Mouse (Mus musculus) MEL (cell line): ENCODE measurements around the gene Stk11. TPM values are rescaled to one million over a fixed set of nuclear protein-coding genes. Genes with fewer than 3 reads are reported as not detected.

Source experiments
- DNase-seq: peaks from one replicate; pipeline ENCODE4 v3.0.0; 2011; ENCODE audit warnings: low read depth, low spot score
- H3K27ac ChIP-seq: 2 replicates; pipeline ENCODE4 v1.5.1; 2012; ENCODE audit warnings: low read depth, mild to moderate bottlenecking, control low read depth, low read length, moderate library complexity; ENCODE audit not compliant: control insufficient read depth
- H3K27me3 ChIP-seq, 2 experiments: fragments of 150-350 bp in 1 of 2; sonication (generic) in 1 of 2; 2 replicates each; pipeline ENCODE4 v1.6.1; 2012; ENCODE audit warnings: low read length in 2 of 2, mild to moderate bottlenecking in 2 of 2, improper control_type of control experiment in 1 of 2, moderate library complexity in 1 of 2; ENCODE audit not compliant: insufficient read depth in 2 of 2, control insufficient read depth in 1 of 2
- H3K36me3 ChIP-seq, 2 experiments: 2 replicates each; pipeline ENCODE4 v1.6.1; 2012 to 2014; ENCODE audit warnings: low read length in 2 of 2, improper control_type of control experiment in 1 of 2, inconsistent platforms in 1 of 2, mild to moderate bottlenecking in 1 of 2; ENCODE audit not compliant: insufficient read depth in 2 of 2, control insufficient read depth in 1 of 2
- H3K4me1 ChIP-seq, 2 experiments: fragments of 150-350 bp in 1 of 2; sonication (generic) in 1 of 2; 2 replicates each; pipeline ENCODE4 v1.6.1; 2012; ENCODE audit warnings: low read length in 2 of 2, improper control_type of control experiment in 1 of 2, mild to moderate bottlenecking in 1 of 2; ENCODE audit not compliant: insufficient read depth in 2 of 2, control insufficient read depth in 1 of 2
- H3K4me3 ChIP-seq, 2 experiments: fragments of 150-350 bp in 1 of 2; sonication (generic) in 1 of 2; 2 replicates each; pipeline ENCODE4 v1.5.1; 2012; ENCODE audit warnings: low read depth in 2 of 2, low read length in 2 of 2, mild to moderate bottlenecking in 2 of 2, moderate library complexity in 2 of 2, control low read depth in 1 of 2, improper control_type of control experiment in 1 of 2; ENCODE audit not compliant: control insufficient read depth in 1 of 2, insufficient read depth in 1 of 2
- H3K79me2 ChIP-seq: 2 replicates; pipeline ENCODE4 v1.6.1; 2012; ENCODE audit warnings: mild to moderate bottlenecking, low read length, moderate library complexity; ENCODE audit not compliant: control insufficient read depth, poor library complexity, insufficient read depth
- H3K9ac ChIP-seq: 2 replicates; pipeline ENCODE4 v1.6.1; 2012; ENCODE audit warnings: low read depth, mild to moderate bottlenecking, control low read depth, low read length, moderate library complexity; ENCODE audit not compliant: control insufficient read depth, poor library complexity, severe bottlenecking
- H3K9me3 ChIP-seq: fragments of 150-350 bp; sonication (generic); replicated peaks from 2 replicates; pipeline ENCODE4 v1.6.1; 2012; ENCODE audit warnings: mild to moderate bottlenecking, low read length, improper control_type of control experiment, moderate library complexity; ENCODE audit not compliant: insufficient read depth
- BHLHE40 ChIP-seq: IDR thresholded peaks from 2 replicates; pipeline ENCODE4 v1.6.1; 2012; ENCODE audit warnings: low read depth, mild to moderate bottlenecking, inconsistent platforms, low read length, improper control_type of control experiment, borderline replicate concordance
- CHD1 ChIP-seq: IDR thresholded peaks from 2 replicates; pipeline ENCODE4 v1.6.1; 2012; ENCODE audit warnings: low read depth, mild to moderate bottlenecking, inconsistent platforms, low read length, improper control_type of control experiment
- CHD2 ChIP-seq: IDR thresholded peaks from 2 replicates; pipeline ENCODE4 v1.6.1; 2011; ENCODE audit warnings: low read length, improper control_type of control experiment
- CTCF ChIP-seq, 3 experiments: IDR thresholded peaks in 2 of 3; conservative IDR thresholded peaks in 1 of 3; 2 replicates each; pipeline ENCODE4 v1.5.1; 2011 to 2012; ENCODE audit warnings: low read length in 3 of 3, low read depth in 2 of 3, mild to moderate bottlenecking in 2 of 3, improper control_type of control experiment in 1 of 3, inconsistent platforms in 1 of 3, mixed read lengths in 1 of 3, moderate library complexity in 1 of 3; ENCODE audit not compliant: control insufficient read depth in 1 of 3, insufficient read depth in 1 of 3, poor library complexity in 1 of 3, severe bottlenecking in 1 of 3
- E2F4 ChIP-seq: IDR thresholded peaks from 2 replicates; pipeline ENCODE4 v1.6.1; 2011; ENCODE audit warnings: low read depth, low read length, improper control_type of control experiment, borderline replicate concordance
- EP300 ChIP-seq, 2 experiments: IDR thresholded peaks; 2 replicates each; pipeline ENCODE4 v1.6.1; 2011; ENCODE audit warnings: improper control_type of control experiment in 2 of 2, low read length in 2 of 2, low read depth in 1 of 2, mild to moderate bottlenecking in 1 of 2
- GABPA ChIP-seq: IDR thresholded peaks from 2 replicates; pipeline ENCODE4 v1.6.1; 2012; ENCODE audit warnings: low read depth, mild to moderate bottlenecking, inconsistent platforms, low read length, improper control_type of control experiment, moderate library complexity
- HCFC1 ChIP-seq: IDR thresholded peaks from 2 replicates; pipeline ENCODE4 v1.6.1; 2012; ENCODE audit warnings: low read depth, mild to moderate bottlenecking, inconsistent platforms, low read length, improper control_type of control experiment, moderate library complexity
- JUND ChIP-seq: IDR thresholded peaks from 2 replicates; pipeline ENCODE4 v1.6.1; 2011; ENCODE audit warnings: low read depth, mild to moderate bottlenecking, improper control_type of control experiment, low read length
- KAT2A ChIP-seq: conservative IDR thresholded peaks from 2 replicates; pipeline ENCODE4 v1.6.1; 2012; ENCODE audit warnings: low read depth, low read length, improper control_type of control experiment, inconsistent platforms
- MAX ChIP-seq: IDR thresholded peaks from 2 replicates; pipeline ENCODE4 v1.6.1; 2011; ENCODE audit warnings: low read length, improper control_type of control experiment
- MEF2A ChIP-seq: IDR thresholded peaks from 2 replicates; pipeline ENCODE4 v1.6.1; 2014; ENCODE audit warnings: low read depth, mild to moderate bottlenecking, inconsistent platforms, low read length, improper control_type of control experiment; ENCODE audit not compliant: poor library complexity, insufficient replicate concordance, severe bottlenecking; ENCODE audit errors: extremely low read depth
- MXI1 ChIP-seq: IDR thresholded peaks from 2 replicates; pipeline ENCODE4 v1.6.1; 2011; ENCODE audit warnings: mild to moderate bottlenecking, low read depth, low read length, improper control_type of control experiment
- NELFE ChIP-seq: IDR thresholded peaks from 2 replicates; pipeline ENCODE4 v1.6.1; 2011; ENCODE audit warnings: low read depth, low read length, improper control_type of control experiment
- POLR2A ChIP-seq, 2 experiments: IDR thresholded peaks; 2 replicates each; pipeline ENCODE4 v1.6.1; 2011 to 2012; ENCODE audit warnings: low read length in 2 of 2, mild to moderate bottlenecking in 2 of 2, control low read depth in 1 of 2, improper control_type of control experiment in 1 of 2, low read depth in 1 of 2, moderate library complexity in 1 of 2; ENCODE audit not compliant: control insufficient read depth in 1 of 2, insufficient read depth in 1 of 2, poor library complexity in 1 of 2
- RAD21 ChIP-seq: IDR thresholded peaks from 2 replicates; pipeline ENCODE4 v1.6.1; 2011; ENCODE audit warnings: mild to moderate bottlenecking, low read depth, low read length, improper control_type of control experiment
- RCOR1 ChIP-seq: IDR thresholded peaks from 2 replicates; pipeline ENCODE4 v1.6.1; 2012; ENCODE audit warnings: low read depth, mild to moderate bottlenecking, inconsistent platforms, low read length, improper control_type of control experiment
- SIN3A ChIP-seq: IDR thresholded peaks from 2 replicates; pipeline ENCODE4 v1.6.1; 2012; ENCODE audit warnings: low read length, improper control_type of control experiment, inconsistent platforms
- SMC3 ChIP-seq: IDR thresholded peaks from 2 replicates; pipeline ENCODE4 v1.6.1; 2011; ENCODE audit warnings: low read depth, low read length, improper control_type of control experiment
- TBP ChIP-seq: IDR thresholded peaks from 2 replicates; pipeline ENCODE4 v1.8.0; 2011; ENCODE audit warnings: low read depth, low read length, improper control_type of control experiment
- USF1 ChIP-seq: IDR thresholded peaks from 2 replicates; pipeline ENCODE4 v1.6.1; 2014; ENCODE audit warnings: low read depth, mild to moderate bottlenecking, inconsistent platforms, low read length, improper control_type of control experiment, moderate library complexity
- USF2 ChIP-seq, 2 experiments: IDR thresholded peaks; 2 replicates each; pipeline ENCODE4 v1.6.1; 2011 to 2012; ENCODE audit warnings: improper control_type of control experiment in 2 of 2, low read length in 2 of 2, borderline replicate concordance in 1 of 2, inconsistent platforms in 1 of 2, low read depth in 1 of 2, mild to moderate bottlenecking in 1 of 2; ENCODE audit not compliant: insufficient read depth in 1 of 2
- ZC3H11A ChIP-seq: IDR thresholded peaks from 2 replicates; pipeline ENCODE4 v1.6.1; 2012; ENCODE audit warnings: low read depth, mild to moderate bottlenecking, inconsistent platforms, low read length, improper control_type of control experiment
- ZKSCAN1 ChIP-seq: IDR thresholded peaks from 2 replicates; pipeline ENCODE4 v1.6.1; 2012; ENCODE audit warnings: low read depth, mild to moderate bottlenecking, inconsistent platforms, low read length, improper control_type of control experiment, moderate library complexity
- ZNF384 ChIP-seq: IDR thresholded peaks from 2 replicates; pipeline ENCODE4 v1.6.1; 2012; ENCODE audit warnings: low read depth, mild to moderate bottlenecking, inconsistent platforms, low read length, improper control_type of control experiment
- polyA plus RNA-seq, 2 experiments: library from polyadenylated mRNA; stranded (reverse) in 1 of 2; unstranded in 1 of 2; fragments of >175 nt in 1 of 2; fragments of >200 nt in 1 of 2; gene quantifications; 2 replicates each; pipeline versions ENCODE4 v1.2.1 to v1.2.4; 2012; ENCODE audit warnings: low replicate concordance in 2 of 2, low read depth in 1 of 2; ENCODE audit not compliant: insufficient read length in 2 of 2, insufficient read depth in 1 of 2, missing spikeins in 1 of 2
- total RNA-seq: library from RNA; depleted of rRNA; stranded (reverse); fragments of 300-350 nt; gene quantifications from 2 replicates; pipeline ENCODE4 v1.2.3, GENCODE M21; 2012

The Stk11 gene
- total and polyA plus RNA-seq, 3 experiments = 108 to 188 TPM; not detected in 1

- Histone ChIP-seq H3K9me3 (no peaks in the 10 kb centered on the region), H3K9ac (no peak overlapping the region), H3K27ac (no peak overlapping the region), H3K79me2 (no peaks in the 10 kb centered on the region; the same call in 1 of the 2 replicates), H3K36me3 (peaks cover under 1 to 13% of the 10 kb centered on the region in 2 experiments; a peak in 3 of 4 replicates), H3K4me3 (no peak overlapping the region), H3K27me3 (no peaks in the 10 kb centered on the region), H3K4me1 (peaks cover 0 to 18% of the 10 kb centered on the region in 2 experiments; a peak in 2 of 4 replicates)
- no peak for DNase-seq
- no peak for TF ChIP-seq ZC3H11A
- TF ChIP-seq POLR2A (IDR thresholded peaks at IDR 0.05; ENCODE audit: control insufficient read depth in 1 of 2, insufficient read depth in 1 of 2, low read depth in 1 of 2, low read length in 2 of 2, poor library complexity in 1 of 2) = no peak
- no peak for TF ChIP-seq TBP
- no peak for TF ChIP-seq MXI1
- TF ChIP-seq MAX = no peak
- TF ChIP-seq KAT2A = no peak
- TF ChIP-seq ZKSCAN1 = no peak
- no peak for TF ChIP-seq CTCF (IDR thresholded peaks at IDR 0.05 in 2 of 3, conservative IDR thresholded peaks at IDR 0.05 in 1 of 3; ENCODE audit: control insufficient read depth in 1 of 3, insufficient read depth in 1 of 3, low read depth in 2 of 3, low read length in 3 of 3, poor library complexity in 1 of 3, severe bottlenecking in 1 of 3)
- no peak for TF ChIP-seq JUND
- TF ChIP-seq RCOR1 = no peak
- TF ChIP-seq USF2 (IDR thresholded peaks at IDR 0.05; ENCODE audit: borderline replicate concordance in 1 of 2, insufficient read depth in 1 of 2, low read depth in 1 of 2, low read length in 2 of 2) = no peak
- TF ChIP-seq SIN3A = no peak
Measured at GRCm38 (mm10) chr10:80078366-80078765, 37.2 kb upstream of the Stk11 start.

- H3K27ac ChIP-seq = no peak overlapping the region
- no peak for TF ChIP-seq GABPA
- no peak for TF ChIP-seq RAD21
- TF ChIP-seq ZNF384 = no peak
- no peak for TF ChIP-seq HCFC1
- no peak for TF ChIP-seq E2F4
- no peak for TF ChIP-seq USF2 (IDR thresholded peaks at IDR 0.05; ENCODE audit: borderline replicate concordance in 1 of 2, insufficient read depth in 1 of 2, low read depth in 1 of 2, low read length in 2 of 2)
- TF ChIP-seq JUND = no peak
- TF ChIP-seq USF1 = no peak
- no peak for TF ChIP-seq SMC3
- TF ChIP-seq MEF2A = no peak
- TF ChIP-seq EP300 (IDR thresholded peaks at IDR 0.05; ENCODE audit: low read depth in 1 of 2, low read length in 2 of 2) = no peak
- no peak for TF ChIP-seq BHLHE40
- no peak for TF ChIP-seq NELFE
- TF ChIP-seq CHD2 = no peak
- TF ChIP-seq ZC3H11A = no peak
- TF ChIP-seq CHD1 = no peak
- TF ChIP-seq MAX = no peak
- peaks cover 3 to 9% of the 10 kb centered on the region in 2 experiments; a peak in 3 of 4 replicates for H3K36me3 ChIP-seq
Measured at GRCm38 (mm10) chr10:80080396-80081070, 35.1 kb upstream of the Stk11 start.

More at GRCm38 (mm10) chr10:80080396-80081070, 35.1 kb upstream of the Stk11 start:
- H3K4me3 ChIP-seq = no peak overlapping the region
- no peaks in the 10 kb centered on the region for H3K9me3 ChIP-seq
- no peak overlapping the region for H3K9ac ChIP-seq
- DNase-seq = no peak
- H3K79me2 ChIP-seq = no peaks in the 10 kb centered on the region
- no peaks in the 10 kb centered on the region for H3K27me3 ChIP-seq
- H3K4me1 ChIP-seq = peaks cover 0 to 10% of the 10 kb centered on the region in 2 experiments; a peak in 2 of 4 replicates
